Mouse (Mus musculus) kidney, adult 2 months (tissue): Measurements from ENCODE around the gene Ces1b. TPM values are rescaled to one million over a fixed set of nuclear protein-coding genes. Genes with fewer than 3 reads are reported as not detected.

ENCODE experiments used
- DNase-seq: peaks from one replicate; pipeline ENCODE4 v3.0.0; 2021
- H3K27ac ChIP-seq: fragments of 200-500 bp; 2 replicates; pipeline ENCODE4 v1.5.1; 2012; ENCODE audit warnings: low read depth, low read length, control low read depth, inconsistent platforms; ENCODE audit not compliant: insufficient read depth
- H3K27me3 ChIP-seq: fragments of 200-500 bp; replicated peaks from 2 replicates; pipeline ENCODE4 v1.6.1; 2012; ENCODE audit warnings: mild to moderate bottlenecking, moderate library complexity, low read length, inconsistent platforms; ENCODE audit not compliant: control insufficient read depth, insufficient read depth
- H3K36me3 ChIP-seq: fragments of 200-500 bp; 2 replicates; pipeline ENCODE4 v1.6.1; 2012; ENCODE audit warnings: mild to moderate bottlenecking, moderate library complexity, low read length, inconsistent platforms; ENCODE audit not compliant: control insufficient read depth, insufficient read depth
- H3K4me1 ChIP-seq: fragments of 200-500 bp; 2 replicates; pipeline ENCODE4 v1.6.1; 2011; ENCODE audit warnings: low read length; ENCODE audit not compliant: control insufficient read depth, insufficient read depth
- H3K4me3 ChIP-seq: fragments of 200-500 bp; 2 replicates; pipeline ENCODE4 v1.5.1; 2011; ENCODE audit warnings: mild to moderate bottlenecking, low read depth, low read length, control low read depth; ENCODE audit not compliant: insufficient read depth
- CTCF ChIP-seq: fragments of 200-500 bp; conservative IDR thresholded peaks from 2 replicates; pipeline ENCODE4 v1.5.1; 2011; ENCODE audit warnings: low read depth, mild to moderate bottlenecking, control low read depth, low read length, moderate library complexity, mixed read lengths; ENCODE audit not compliant: insufficient read depth, insufficient read length
- POLR2A ChIP-seq: fragments of 200-500 bp; IDR thresholded peaks from one replicate; pipeline ENCODE4 v1.6.1; 2011; ENCODE audit warnings: low read depth, low read length, control low read depth
- WGBS: fragments of 180-500 bp; shearing (Covaris S2); methylation state at CpG from one replicate; pipeline ENCODE4 v1.1.7; 2018; 5-methylcytosine and 5-hydroxymethylcytosine counted together
- polyA plus RNA-seq: library from polyadenylated mRNA; depleted of rRNA; stranded (reverse); fragments of >200 nt; gene quantifications from 2 replicates; pipeline ENCODE4 v1.2.3, GENCODE M21; 2012

Ces1b gene
- polyA plus RNA-seq, 1 experiment, result not detected

DNA sequence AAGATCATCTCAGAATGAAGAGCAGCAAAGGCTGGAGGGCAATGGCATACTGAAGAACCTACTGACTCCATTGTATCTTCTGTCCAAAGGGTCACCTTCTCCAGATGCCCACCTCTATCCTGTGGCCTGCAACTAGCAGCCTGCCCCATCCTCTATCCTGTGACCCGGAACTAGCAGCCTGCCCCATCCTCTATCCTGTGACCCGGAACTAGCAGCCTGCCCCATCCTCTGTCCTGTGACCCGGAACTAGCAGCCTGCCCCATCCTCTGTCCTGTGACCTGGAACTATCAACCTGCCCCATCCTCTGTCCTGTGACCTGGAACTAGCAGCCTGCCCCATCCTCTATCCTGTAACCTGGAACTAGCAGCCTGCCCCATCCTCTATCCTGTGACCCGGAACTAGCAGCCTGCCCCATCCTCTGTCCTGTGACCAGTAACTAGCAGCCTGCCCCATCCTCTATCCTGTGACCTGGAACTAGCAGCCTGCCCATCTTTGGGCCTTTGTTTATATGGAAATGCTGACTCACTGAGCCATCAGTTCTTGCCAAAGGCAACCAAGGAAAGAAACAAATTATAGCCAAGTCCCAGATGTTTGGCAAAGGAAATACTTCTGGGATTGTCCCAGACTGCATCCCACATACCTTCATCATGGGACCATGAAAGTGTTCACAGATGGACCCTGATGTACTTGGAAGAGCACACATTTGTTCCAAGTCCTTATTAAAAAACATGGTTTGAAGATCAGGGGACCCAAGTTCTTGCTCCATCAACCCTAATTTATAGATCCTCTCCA lies 38.8 kb downstream of the Ces1b start:
- Histone ChIP-seq H3K4me3 (no peak overlapping the region), H3K36me3 (no peaks in the 10 kb centered on the region), H3K27ac (no peak overlapping the region), H3K4me1 (no peaks in the 10 kb centered on the region), H3K27me3 (no peaks in the 10 kb centered on the region)
- 53% methylated on average over 4 of the region's 4 CpGs for WGBS
- DNase-seq, result peak; percentile 25
- TF ChIP-seq POLR2A, result no peak
- TF ChIP-seq CTCF, result no peak

DNA sequence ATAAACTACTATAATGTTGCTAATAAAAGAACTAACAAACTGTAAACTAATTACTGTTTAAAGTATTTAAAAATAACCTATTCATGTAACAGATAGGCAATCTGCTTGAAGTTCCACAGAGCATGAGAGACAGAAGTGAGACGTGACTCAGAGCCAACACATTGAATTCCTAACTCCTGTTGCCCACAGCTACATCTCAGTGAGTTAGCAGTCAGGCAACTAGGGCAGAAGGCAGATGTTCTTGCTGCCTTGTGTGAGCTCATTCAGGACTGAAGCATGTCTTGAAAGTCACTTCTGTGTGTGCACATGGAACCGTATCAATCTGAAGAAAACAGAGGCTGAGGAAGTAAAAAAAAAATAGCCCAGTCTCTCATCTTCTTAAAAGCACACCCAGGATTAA lies 39.6 kb downstream of the Ces1b start:
- DNase-seq, result no peak
- TF ChIP-seq CTCF, result no peak
- TF ChIP-seq POLR2A, result no peak
- H3K4me3 ChIP-seq, result no peak overlapping the region
- H3K27me3 ChIP-seq, result no peaks in the 10 kb centered on the region
- WGBS, result 65% methylated on average over 2 of the region's 2 CpGs
- H3K27ac ChIP-seq, result no peak overlapping the region
- no peaks in the 10 kb centered on the region for H3K36me3 ChIP-seq
- H3K4me1 ChIP-seq, result no peaks in the 10 kb centered on the region

DNA sequence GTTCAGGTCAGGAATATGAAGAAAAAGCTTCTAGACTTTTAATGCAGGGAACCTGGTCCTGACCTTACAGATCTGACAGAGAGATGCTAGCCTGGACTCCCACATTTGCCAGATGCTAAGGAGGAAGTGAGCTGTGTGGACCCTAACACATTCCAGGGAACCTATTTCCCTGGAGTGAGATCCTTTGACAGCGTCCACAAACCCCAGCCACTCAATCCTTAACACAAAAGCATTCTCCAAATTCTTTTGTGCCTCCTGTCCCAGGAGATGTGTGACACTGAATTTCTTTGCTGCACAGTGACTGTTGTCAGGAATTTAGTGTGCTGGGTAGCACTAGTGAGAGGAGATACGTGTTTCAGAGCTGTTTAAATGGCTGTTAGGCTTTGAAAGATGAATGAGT lies 41.0 kb downstream of the Ces1b start:
- TF ChIP-seq POLR2A (no peak), CTCF (no peak)
- Histone ChIP-seq H3K36me3 (no peaks in the 10 kb centered on the region), H3K4me1 (no peaks in the 10 kb centered on the region), H3K27me3 (no peaks in the 10 kb centered on the region), H3K4me3 (no peak overlapping the region), H3K27ac (no peak overlapping the region)
- DNase-seq, result no peak
- WGBS, result 28% methylated on average over 2 of the region's 2 CpGs

DNA sequence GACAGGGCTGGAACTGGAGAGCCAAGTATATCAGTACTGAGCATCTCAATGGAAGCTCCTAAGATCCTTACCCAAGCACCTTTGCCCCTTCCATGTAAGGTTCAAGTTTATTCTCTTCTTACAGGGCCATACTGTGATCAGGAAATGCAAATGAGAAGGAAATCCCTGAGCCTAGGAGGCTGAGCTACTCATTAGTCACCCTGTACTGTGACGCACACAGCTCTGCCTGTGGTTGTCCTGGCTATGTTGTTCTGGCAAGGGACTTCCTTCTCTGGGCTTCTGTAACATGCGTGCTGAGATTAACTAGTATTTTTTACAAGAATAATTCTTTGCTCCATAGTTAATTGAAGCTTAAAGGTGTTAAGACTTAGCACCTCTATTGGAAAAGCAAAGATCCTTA lies 49.2 kb downstream of the Ces1b start:
- Histone ChIP-seq H3K4me1 (peaks cover 3% of the 10 kb centered on the region; the same call in 1 of the 2 replicates), H3K27me3 (no peaks in the 10 kb centered on the region), H3K36me3 (no peaks in the 10 kb centered on the region), H3K27ac (no peak overlapping the region), H3K4me3 (no peak overlapping the region)
- no peak for TF ChIP-seq POLR2A
- no peak for TF ChIP-seq CTCF
- WGBS, result 59% methylated on average over 2 of the region's 2 CpGs
- no peak for DNase-seq

DNA sequence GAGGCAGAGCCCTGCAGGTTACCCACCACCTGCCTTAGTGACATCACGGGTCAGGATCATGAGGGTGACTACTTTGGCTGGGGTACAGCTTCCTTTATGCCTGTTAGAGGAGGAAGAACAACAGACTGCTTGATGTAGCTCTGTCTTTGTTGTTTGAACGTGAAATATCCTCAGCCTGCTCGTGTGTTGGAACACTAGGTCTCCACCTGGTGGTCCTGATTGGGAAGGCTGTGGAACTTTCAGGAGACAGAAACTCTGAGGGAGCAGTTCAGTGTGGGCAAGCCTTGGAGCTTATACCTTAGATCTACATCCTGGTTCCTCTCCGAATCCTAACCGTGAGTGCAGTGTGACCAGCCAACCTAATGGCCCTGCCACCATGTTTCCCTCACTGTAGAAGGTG lies 58.1 kb downstream of the Ces1b start:
- WGBS, result 63% methylated on average over 5 of the region's 5 CpGs
- no peaks in the 10 kb centered on the region for H3K36me3 ChIP-seq
- no peak overlapping the region for H3K4me3 ChIP-seq
- TF ChIP-seq POLR2A, result no peak
- 0 out of 2 replicates have a peak, but pooled peaks have one; percentile 4 for TF ChIP-seq CTCF
- DNase-seq, result no peak
- no peak overlapping the region for H3K27ac ChIP-seq
- H3K4me1 ChIP-seq, result no peaks in the 10 kb centered on the region
- H3K27me3 ChIP-seq, result no peaks in the 10 kb centered on the region; the same call in 1 of the 2 replicates

DNA sequence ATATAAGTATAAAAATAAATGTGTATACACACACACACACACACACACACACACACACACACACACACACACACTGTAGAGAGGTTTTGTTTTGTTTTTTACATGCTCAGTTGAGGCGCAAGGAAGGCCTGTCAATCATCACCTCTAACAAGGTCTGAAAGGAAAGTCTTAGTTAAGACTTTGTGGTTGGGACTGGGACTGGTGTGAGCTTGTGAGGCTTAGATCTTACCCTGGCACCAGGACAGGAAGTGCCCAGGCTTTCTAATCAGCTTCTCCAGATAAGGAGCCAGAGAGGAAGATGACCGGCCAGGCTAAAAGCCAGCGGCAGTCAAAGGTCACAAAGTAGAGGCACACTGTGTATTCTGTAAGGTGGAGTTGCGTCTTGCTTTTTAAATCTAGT lies 65.5 kb downstream of the Ces1b start:
- 74% methylated on average over 4 of the region's 4 CpGs for WGBS
- no peak overlapping the region for H3K4me3 ChIP-seq
- DNase-seq, result no peak
- H3K4me1 ChIP-seq, result no peaks in the 10 kb centered on the region
- H3K36me3 ChIP-seq, result no peaks in the 10 kb centered on the region
- no peak for TF ChIP-seq POLR2A
- TF ChIP-seq CTCF, result no peak
- no peaks in the 10 kb centered on the region for H3K27me3 ChIP-seq
- no peak overlapping the region for H3K27ac ChIP-seq

DNA sequence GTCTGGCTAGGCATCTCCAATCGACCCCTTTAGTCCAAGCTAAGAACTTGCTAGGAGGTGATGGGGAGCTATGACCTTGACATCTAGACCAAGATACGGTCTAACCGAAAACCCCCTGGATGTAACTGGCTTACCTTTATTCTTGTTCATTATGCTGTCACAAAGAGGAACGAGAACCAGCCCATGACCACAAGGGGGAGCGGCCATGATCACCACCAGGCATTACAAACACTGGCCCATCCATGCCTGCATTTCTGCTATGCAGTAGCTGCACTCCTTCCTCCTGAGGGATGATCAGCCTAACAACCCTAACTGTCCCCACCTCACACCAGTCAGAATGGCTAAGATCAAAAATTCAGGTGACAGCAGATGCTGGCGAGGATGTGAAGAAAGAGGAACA lies 67.6 kb downstream of the Ces1b start:
- H3K36me3 ChIP-seq, result no peaks in the 10 kb centered on the region
- no peak for TF ChIP-seq POLR2A
- TF ChIP-seq CTCF, result peak; percentile 26; the same call in 1 of the 2 replicates
- no peak overlapping the region for H3K27ac ChIP-seq
- WGBS, result 74% methylated on average over 6 of the region's 6 CpGs
- no peak overlapping the region for H3K4me3 ChIP-seq
- no peaks in the 10 kb centered on the region for H3K4me1 ChIP-seq
- DNase-seq, result no peak
- no peaks in the 10 kb centered on the region; the same call in 1 of the 2 replicates for H3K27me3 ChIP-seq
